Mouse (Mus musculus) granulocyte monocyte progenitor cell, adult 5-6 weeks (primary cell): ENCODE results near the gene Btbd17. TPM values are rescaled to one million over a fixed set of nuclear protein-coding genes. Genes with fewer than 3 reads are reported as not detected.

ENCODE experiments used
- ATAC-seq: replicated peaks from 2 replicates; pipeline ENCODE4 v1.8.0; 2016; ENCODE audit warnings: mild to moderate bottlenecking, moderate TSS enrichment, inconsistent platforms; ENCODE audit not compliant: poor library complexity, severe bottlenecking
- total RNA-seq, 2 experiments: library from RNA; stranded (forward) in 1 of 2; stranded (reverse) in 1 of 2; fragments of 200-712, 200-1000 nt in 1 of 2; fragments of >200 nt in 1 of 2; fragmentation: Nextera tagmentation in 1 of 2; gene quantifications; 2 replicates each; pipeline ENCODE4 v1.2.3; 2014 to 2017

Gene Btbd17
- total RNA-seq (2014; fragmentation: Nextera tagmentation) (0.54 TPM in 1 of 2 replicates, not detected in the other), total RNA-seq (2017) (not detected in 2 replicates)

GRCm38 (mm10) chr11:114795848-114796322 lies at the start of gene Btbd17:
Btbd17 (minus strand) TSS chr11:114795945.
- ATAC-seq: no peak

GRCm38 (mm10) chr11:114844464-114845220 lies 48.9 kb upstream of the Btbd17 start:
- no peak for ATAC-seq

DNA sequence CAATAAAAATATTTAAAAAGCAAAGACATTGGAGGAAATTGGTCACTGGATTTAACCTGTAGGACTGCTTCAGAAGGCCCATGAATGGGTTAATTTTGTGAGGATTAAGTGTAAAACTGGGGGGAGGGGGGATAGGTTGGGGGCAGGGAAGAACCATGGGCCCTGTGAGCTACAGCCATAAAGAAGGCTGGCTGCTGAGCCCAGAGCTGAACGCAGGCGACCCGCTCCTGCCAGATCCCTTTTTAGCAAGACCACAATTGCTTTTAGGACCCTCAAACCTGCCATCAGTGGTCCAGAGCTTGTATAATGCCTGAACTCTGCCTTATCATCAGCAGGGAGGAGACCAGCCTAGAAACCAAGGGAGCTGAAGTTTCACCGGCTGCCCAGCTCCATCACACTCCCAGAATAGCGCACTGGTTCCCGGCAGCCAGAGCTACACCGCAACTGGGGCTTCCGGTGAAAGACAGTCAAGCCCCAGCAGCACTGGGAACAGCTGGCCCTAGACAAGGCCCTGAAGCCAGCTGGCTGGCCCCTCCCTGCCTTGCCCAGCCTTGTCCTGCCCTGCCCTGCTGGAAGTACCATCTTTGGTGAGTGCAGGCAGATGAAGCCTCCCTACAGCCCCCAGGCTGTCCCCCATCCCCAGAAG lies 48.2 kb upstream of the Btbd17 start:
- peak; percentile 72 for ATAC-seq

DNA sequence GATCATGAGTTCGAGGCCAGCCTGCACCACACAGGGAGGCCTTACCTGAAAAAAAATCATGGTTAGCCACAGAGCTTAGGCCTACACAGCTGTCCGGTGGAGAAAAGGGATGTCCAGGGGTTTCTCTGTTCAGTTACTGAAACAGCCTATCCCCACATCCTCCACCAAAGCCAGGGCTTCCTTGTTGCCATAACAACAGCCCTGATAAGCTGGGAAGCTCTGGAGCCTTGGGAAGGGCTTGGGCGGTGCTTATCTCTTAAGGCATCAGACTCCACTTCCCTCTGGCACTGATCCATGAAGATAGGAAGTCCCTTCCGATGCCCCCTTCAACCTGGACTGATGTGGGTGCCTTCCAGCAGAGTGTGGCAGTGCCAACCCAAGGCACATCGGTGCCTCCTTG lies 37.4 kb upstream of the Btbd17 start:
- no peak for ATAC-seq

DNA sequence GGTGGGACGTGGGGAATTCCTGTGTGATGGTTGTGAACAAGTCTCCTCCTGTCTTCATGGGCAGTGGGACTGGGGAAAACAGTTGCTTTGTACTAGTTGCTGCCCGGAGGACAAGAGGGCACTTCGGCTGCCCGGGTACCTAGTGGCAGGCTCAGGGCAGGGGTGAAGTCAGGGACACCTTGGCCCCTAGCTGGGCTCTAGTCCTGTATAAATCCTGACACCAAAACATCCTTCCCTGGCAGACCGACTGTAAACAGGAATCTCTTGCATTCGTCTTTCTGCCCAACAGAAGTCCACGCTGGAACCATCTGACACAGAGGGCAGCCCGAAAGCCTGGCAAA lies 34.7 kb upstream of the Btbd17 start:
- ATAC-seq: no peak

DNA sequence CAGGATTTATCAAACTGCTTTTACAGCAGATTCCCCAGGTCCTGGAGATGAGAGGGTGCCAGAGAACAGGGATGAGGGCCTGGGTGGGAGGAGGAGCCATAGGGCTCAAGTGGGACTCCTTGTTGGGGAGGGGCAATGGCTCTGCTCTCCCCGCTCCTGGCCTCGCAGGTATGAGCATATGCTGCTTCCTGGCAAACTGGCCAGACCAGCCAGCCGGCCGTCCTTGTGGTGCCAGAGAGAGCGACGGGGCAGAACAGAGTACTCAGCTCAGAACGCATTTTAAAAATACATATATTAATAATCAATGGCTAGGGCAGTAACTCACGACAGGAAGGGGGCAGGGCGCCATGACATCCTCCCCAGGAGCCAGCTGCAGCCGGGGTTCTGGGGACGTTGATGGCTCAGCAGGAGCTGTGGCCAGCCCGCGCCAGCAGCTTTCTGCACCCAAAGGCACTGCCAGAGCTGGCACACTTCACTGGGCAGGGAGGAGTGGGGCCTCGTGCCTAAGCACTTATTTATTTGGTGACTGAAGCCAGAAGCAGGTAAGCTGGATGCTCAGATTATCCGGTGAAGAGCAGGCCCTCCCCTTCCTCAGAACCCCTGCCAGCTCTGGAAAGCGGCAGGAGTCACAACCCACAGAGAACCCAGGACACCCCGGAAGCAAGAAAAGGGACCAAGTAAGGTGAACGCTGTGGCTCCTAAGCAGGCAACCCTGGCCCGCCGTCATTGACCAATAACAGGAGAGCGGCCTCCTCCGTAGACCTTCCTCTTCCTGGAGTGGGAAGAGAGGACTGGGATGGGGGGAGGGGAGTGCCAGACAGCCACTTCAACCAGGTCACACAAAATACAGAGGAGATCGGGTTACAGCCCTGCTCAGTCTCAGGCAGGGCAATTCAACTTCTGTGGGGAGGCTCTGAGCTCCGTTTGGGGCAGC lies 34.0 kb upstream of the Btbd17 start:
- peak; percentile 84 for ATAC-seq

DNA sequence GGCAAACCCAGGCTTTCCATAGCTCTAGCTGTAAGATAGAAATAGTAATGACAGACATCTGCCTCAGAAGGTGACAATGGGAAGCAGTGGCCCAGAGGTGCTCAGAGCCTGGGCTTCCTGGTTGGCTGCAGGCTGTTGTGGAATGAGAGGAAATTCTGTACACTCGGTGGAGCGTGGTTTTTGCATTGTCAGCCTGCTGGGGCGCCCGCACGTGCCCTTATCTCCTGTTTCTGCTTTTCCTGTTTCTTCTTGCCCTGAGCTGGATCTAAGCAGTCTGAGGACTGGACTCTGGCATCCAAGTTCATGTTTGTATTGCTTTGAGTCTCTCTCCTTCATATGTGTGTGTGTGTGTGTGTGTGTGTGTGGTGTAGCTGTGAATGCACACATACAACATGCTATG lies 30.9 kb upstream of the Btbd17 start:
- ATAC-seq: peak; percentile 41

GRCm38 (mm10) chr11:114823199-114823725 lies 27.5 kb upstream of the Btbd17 start:
- no peak for ATAC-seq

DNA sequence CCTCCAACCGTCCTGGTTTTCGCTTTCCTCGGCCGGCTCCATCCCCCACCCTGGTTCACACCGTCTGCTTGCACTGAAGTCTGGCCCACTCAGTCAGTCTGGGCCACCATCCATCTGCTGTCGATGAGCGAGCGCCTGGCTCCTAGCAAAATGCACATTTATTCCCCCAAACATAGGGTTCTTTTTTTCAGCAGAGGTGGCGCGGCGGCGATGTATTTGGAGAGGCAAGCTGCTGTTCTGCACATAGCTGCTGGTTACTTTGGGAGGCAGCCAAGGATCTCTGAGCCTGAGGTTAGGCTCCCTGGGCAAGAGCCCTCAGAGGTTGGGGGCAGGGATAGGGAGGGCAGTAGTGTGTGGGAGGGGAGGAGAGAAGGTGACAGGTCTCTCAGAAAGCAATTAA lies 27.0 kb upstream of the Btbd17 start:
- no peak for ATAC-seq

GRCm38 (mm10) chr11:114821325-114821724 lies 25.6 kb upstream of the Btbd17 start:
- peak; percentile 77 for ATAC-seq

GRCm38 (mm10) chr11:114820444-114820843 lies 24.7 kb upstream of the Btbd17 start:
- ATAC-seq: no peak

DNA sequence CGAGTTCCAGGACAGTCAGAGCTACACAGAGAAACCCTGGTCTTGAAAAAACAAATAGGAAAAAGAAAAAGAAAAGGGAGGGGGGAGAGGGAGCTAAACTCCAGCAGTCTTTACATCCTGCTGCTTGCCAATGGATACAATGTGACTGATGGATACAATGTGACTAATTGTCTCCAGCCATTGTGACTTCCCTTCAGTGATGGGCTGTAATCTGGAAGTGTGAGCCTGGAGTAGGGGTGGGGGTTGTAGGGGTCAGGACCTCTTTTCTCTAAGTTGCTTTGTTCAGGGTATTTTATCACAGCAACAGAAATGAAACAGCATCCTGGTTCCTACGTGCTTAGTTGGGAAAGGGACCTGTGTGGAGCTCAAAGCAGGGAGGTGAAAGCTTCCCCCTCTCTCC lies 23.4 kb upstream of the Btbd17 start:
- ATAC-seq: no peak

DNA sequence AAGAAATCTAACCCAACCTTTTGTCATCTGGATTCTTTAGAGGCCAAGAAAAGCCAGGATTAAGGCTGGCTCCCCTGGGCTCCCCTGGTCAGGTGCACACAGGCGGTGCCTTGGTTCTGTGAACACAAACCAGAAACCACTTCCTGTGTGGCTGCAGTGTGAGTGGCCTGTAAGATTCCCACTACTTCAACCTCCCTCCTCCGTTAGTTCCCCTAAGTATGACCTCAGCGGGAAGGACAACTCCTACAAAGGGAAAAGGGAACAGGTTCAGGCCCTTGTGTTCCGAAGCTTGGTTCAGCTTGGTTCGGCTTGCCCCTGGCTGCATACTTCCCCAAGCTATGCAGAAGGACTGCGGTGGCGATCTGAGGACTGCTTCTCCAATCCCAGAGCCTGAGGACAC lies 22.4 kb upstream of the Btbd17 start:
- peak; percentile 66 for ATAC-seq

GRCm38 (mm10) chr11:114816934-114817333 lies 21.2 kb upstream of the Btbd17 start:
- ATAC-seq: no peak

GRCm38 (mm10) chr11:114814873-114815592 lies 19.3 kb upstream of the Btbd17 start:
- peak; percentile 32 for ATAC-seq

GRCm38 (mm10) chr11:114812731-114813240 lies 17.0 kb upstream of the Btbd17 start:
- peak; percentile 76 for ATAC-seq

GRCm38 (mm10) chr11:114810344-114810743 lies 14.6 kb upstream of the Btbd17 start:
- no peak for ATAC-seq

GRCm38 (mm10) chr11:114809371-114809770 lies 13.6 kb upstream of the Btbd17 start:
- no peak for ATAC-seq

GRCm38 (mm10) chr11:114807686-114808427 lies 12.1 kb upstream of the Btbd17 start:
- no peak for ATAC-seq
